Mouse (Mus musculus): ENCODE measurements around the gene Abcb6.

GRCm38 (mm10) chr1:75122211-75122610, 58.0 kb downstream of the Abcb6 start:
- no peak for TF ChIP-seq MYOG (IDR thresholded peaks at IDR 0.05; ENCODE audit: control insufficient read depth, extremely low read depth, insufficient read length)
- no peak for TF ChIP-seq CTCF (IDR thresholded peaks at IDR 0.05; ENCODE audit: control insufficient read depth, insufficient read depth, insufficient read length)
- TF ChIP-seq USF1 (IDR thresholded peaks at IDR 0.05; ENCODE audit: low read depth) = no peak
